Mouse (Mus musculus): ENCODE measurements at regions not wholly inside any gene's neighbourhood (a gene's known extent, or its start where the extent isn't known, plus 50 kb on each side); places are given as distances from the start of the nearest gene placed in this dataset.

DNA sequence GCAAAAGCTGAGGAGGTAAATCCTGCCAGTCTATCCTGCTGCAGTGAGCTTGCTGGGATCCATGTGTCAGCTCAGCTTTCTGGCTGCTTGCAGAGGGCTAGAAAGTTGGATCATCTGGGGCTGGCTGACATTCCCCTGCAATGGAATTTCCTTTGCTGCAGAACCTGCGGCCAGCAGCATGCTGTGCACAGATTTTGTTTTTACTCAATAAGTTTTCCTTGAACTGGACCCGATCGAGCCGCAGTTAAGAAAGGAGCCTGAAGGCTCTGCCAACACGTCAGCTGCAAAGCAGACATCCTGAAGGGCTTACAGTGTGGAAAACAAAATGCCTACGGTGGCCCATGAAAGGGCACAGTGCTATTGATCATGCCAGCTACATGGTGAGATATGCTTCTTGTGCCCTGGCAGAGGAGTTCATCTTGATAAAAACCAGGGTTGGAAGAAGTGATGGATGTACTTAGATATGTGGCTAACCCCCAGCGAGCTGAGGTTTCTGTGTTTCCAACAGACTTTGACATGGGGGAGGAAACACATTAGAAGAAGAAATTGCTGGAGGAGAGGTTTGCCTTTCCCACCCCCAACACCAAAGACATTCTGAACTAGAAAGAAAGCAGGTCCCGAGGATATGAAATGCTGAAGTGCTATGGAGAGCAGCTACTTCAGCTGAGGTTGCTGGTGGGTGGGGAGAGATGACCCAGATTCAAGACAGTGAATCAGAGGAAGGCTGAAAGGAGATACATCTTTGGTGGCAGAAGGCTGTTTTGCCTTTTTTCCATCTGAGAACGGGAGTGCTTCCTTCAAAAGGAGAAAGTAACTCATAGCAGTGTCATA, 105.2 kb upstream of the Pdzrn3 start:
- peak; percentile 39 for DNase-seq

DNA sequence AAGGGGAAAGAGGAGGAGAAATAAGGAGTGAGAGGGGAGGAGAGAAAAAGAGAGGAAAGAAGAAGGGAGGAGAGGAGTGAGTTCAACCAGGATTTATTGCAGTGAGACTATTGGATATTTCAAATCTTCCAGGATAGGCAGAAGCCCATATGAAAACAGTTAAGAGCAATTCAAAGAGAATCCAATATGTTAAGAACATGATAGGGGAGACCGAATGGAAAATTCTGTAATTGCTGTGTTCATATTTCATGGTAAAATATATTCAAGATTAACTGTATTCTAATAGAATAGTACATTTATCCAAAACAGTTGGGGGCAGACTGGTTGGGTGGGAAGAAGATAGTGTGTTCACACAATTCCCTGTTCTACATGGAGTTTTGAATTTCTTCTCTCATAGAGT, 96.3 kb upstream of the Pdzrn3 start:
- DNase-seq, result no peak

- DNase-seq, result peak; percentile 48
Observed at GRCm38 (mm10) chr6:101473257-101473925, 95.7 kb upstream of the Pdzrn3 start.

DNA sequence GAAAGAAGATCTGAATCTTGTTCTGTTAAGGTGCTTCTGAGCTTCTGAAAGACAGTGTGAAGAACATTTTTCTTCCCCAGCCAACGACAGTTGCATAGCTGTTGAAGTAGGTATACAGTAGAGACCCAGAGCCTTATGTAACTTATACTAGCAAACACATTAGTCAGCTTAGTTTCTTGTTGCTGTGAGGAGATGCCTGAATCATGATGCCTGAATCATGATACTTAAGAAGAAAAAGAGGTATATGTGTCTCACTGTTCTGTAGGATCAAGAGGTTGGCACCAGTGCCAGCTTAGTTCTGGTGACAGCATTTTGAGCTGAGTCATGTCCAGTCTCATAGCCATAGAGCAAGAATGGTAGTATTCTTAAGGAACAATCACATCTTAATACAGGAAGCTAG, 87.2 kb upstream of the Pdzrn3 start:
- no peak for DNase-seq

DNA sequence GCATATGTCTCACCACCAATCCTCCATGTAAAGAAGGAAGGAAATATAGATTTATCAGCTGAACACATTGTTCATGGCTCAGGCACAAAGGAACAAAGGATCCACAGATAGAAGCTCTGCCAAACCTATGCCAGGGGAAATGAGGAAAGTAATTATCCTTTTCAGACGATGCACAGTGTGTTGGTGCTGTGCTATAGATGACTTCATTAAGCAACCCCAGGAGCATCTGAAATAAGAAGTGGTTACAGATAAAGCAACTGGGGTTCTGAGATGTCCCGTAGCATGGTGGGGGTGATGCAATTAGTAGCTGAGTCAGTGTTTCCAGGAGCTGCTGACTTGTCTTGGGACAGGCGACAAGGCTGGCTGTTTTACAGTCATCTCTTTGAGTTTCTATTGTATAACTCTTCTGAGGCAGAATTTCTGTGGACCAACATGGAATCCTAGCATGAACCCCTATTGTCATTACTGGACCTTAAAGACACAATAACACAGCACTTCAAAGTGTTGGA, 86.2 kb upstream of the Pdzrn3 start:
- DNase-seq, result no peak

DNA sequence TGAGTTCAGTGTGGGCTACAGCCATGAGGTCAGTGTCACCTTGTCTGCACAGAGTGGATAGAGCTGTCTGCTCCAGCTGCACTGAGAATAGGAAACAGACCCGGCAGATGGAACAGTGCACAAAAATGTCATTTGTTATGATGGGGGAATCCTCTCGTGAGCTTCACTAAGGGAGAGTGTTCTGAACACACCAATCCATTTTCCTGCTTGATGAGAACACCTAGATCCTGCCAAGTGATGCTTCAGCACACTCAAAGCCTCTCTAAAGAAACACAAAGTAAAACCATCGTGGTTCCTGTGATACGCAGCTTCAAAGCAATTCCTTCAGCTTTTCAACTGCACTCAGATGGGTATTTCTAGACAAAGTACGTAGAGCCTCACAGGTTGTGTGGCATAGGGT, 69.0 kb upstream of the Pdzrn3 start:
- DNase-seq, result no peak

DNA sequence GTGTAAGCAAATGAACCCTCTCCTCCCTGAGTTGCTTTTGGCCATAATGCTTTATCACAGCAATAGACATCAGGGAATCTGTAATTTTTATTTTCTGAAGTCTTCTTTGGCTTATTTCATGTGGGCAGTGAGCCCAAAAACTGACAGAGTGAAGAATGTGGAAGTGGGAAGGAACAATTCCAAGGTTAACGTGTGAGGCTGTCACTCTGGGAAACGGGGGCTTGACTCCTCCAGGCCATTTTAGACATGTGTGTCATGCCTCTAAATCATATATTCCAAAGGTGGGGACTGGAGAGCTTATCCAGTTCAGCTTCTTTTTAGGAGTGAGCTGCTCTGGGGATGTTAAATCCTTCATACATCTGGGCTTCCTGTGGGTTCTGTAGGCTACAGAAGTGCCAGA, 68.6 kb upstream of the Pdzrn3 start:
- no peak for DNase-seq

DNA sequence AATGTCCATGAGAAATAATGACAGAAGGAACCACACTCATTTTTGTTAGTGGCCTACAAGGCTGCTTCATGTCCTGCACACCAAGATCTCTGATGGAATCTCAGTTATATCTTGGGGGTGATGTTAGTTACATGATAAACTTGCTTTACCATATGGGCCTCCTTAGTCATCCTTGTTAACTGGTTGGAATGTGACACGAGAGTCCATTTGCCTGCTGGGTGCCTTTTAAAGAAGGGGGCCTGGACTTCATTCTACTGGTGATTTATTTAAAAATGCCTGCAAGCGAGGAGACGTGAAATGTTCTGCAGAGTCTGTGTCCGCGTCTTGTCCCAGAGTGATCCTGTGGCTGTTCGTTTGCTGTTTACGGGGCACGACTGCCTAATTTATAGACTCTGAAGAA, 55.1 kb upstream of the Pdzrn3 start:
- no peak for DNase-seq

DNA sequence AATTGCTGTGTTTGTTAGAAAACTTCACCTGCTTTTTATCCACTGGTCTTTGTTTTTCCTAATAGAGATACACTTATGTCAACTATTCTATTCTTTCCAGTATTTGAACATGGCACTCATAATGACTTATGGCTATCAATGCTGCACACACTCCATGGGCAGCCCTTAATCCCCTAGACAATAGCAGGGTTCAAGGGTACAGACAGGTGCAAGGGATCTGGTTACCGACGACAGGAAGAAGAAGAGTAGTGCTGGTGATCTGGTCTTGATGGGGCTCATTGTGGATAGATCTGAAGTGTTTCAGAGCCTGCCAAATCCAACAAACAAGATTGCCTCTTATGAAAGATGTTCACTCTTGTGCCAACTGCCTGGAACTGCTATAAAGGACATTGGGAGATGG, 51.9 kb upstream of the Pdzrn3 start:
- DNase-seq, result no peak
